Mouse (Mus musculus): ENCODE data around the gene Vmn1r137. TPM values are rescaled to one million over a fixed set of nuclear protein-coding genes. Genes with fewer than 3 reads are reported as not detected.
"Not testable (repeated sequence)": the region's sequence is repeated elsewhere in the genome, so short reads cannot be mapped to it uniquely, and the experiment has no call there.

Vmn1r137 gene
- not detected in 2 replicates for polyA plus RNA-seq (2016; fragmentation: Nextera tagmentation; extraction: Ambion mirVana)

DNA sequence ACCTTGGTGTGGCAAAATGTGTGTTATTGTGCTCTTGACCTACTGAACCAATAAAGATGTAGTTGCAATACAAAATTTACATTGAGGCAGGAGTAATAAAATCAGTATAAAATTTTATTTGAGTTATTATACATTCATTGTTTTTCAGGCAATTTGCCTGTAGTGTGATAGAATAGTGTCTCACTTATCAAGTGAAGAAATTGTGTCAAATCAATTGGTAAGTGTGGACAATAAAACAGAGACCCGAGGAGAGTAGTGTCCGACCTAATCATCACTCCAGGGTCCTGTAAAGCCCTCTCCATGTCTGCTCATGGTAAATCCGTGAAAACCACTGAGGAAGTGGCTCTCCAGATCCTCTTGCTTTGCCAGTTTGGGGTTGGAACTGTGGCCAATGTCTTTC lies at the start of gene Vmn1r137:
Vmn1r137 (plus strand) TSS at position 301 of the 400 bp plus-strand sequence.
- H3K9ac ChIP-seq (replicated peaks); H3K27me3 ChIP-seq; H3K4me2 ChIP-seq (replicated peaks); H3K36me3 ChIP-seq; ATAC-seq (ENCODE audit: low FRiP score, low read depth); H3K4me1 ChIP-seq; H3K4me3 ChIP-seq; H3K27ac ChIP-seq (replicated peaks); H3K9me3 ChIP-seq: not testable (repeated sequence)
- WGBS: no CpG with 5 or more reads among the region's 3 CpGs

DNA sequence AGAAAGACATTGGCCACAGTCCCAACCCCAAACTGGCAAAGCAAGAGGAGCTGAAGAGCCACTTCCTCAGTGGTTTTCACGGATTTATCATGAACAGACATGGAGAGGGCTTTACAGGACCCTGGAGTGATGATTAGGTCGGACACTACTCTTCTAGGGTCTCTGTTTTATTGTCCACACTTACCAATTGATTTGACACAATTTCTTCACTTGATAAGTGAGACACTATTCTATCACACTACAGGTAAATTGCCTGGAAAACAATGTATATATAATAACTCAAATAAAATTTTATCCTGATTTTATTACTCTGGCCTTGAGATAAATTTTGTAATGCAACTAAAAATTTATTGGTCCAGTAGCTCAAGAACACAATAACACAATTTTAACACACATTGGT lies 34.4 kb downstream of the Vmn1r137 start, which contains the start of gene Vmn1r138:
Vmn1r138 (minus strand) TSS at position 101 of the 400 bp plus-strand sequence.
- not testable (repeated sequence) for H3K4me1 ChIP-seq; H3K27ac ChIP-seq (replicated peaks)
- no CpG with 5 or more reads among the region's 2 CpGs for WGBS

More for the DNA sequence above, 34.4 kb downstream of the Vmn1r137 start, which contains the start of gene Vmn1r138:
- not testable (repeated sequence) for ATAC-seq (ENCODE audit: low FRiP score, low read depth); H3K9ac ChIP-seq (replicated peaks); H3K9me3 ChIP-seq; H3K36me3 ChIP-seq; H3K4me3 ChIP-seq; H3K4me2 ChIP-seq (replicated peaks); H3K27me3 ChIP-seq

Other genes with a start within 250 kb of the Vmn1r137 start
- gene Gm4175, start 233.1 kb upstream of the Vmn1r137 start, polyA plus RNA-seq (2016; fragmentation: Nextera tagmentation; extraction: Ambion mirVana): not detected in 2 replicates
- gene Gm4177, start 197.9 kb upstream of the Vmn1r137 start, polyA plus RNA-seq (2016; fragmentation: Nextera tagmentation; extraction: Ambion mirVana): not detected in 2 replicates
- not detected in 2 replicates for gene Vmn1r135, start 162.2 kb upstream of the Vmn1r137 start, polyA plus RNA-seq (2016; fragmentation: Nextera tagmentation; extraction: Ambion mirVana)
- gene Gm5725, start 150.3 kb upstream of the Vmn1r137 start, polyA plus RNA-seq (2016; fragmentation: Nextera tagmentation; extraction: Ambion mirVana): not detected in 2 replicates
- not detected in 2 replicates for gene Gm5891, start 73.3 kb upstream of the Vmn1r137 start, polyA plus RNA-seq (2016; fragmentation: Nextera tagmentation; extraction: Ambion mirVana)
- not detected in 2 replicates for gene Vmn1r138, start 34.3 kb downstream of the Vmn1r137 start, polyA plus RNA-seq (2016; fragmentation: Nextera tagmentation; extraction: Ambion mirVana)
- not detected in 2 replicates for gene Gm6176, start 61.7 kb downstream of the Vmn1r137 start, polyA plus RNA-seq (2016; fragmentation: Nextera tagmentation; extraction: Ambion mirVana)
- gene Vmn1r139, start 74.5 kb downstream of the Vmn1r137 start, polyA plus RNA-seq (2016; fragmentation: Nextera tagmentation; extraction: Ambion mirVana): not detected in 2 replicates
- not detected in 2 replicates for gene Gm16451, start 123.7 kb downstream of the Vmn1r137 start, polyA plus RNA-seq (2016; fragmentation: Nextera tagmentation; extraction: Ambion mirVana)
- not detected in 2 replicates for gene Gm10666, start 140.2 kb downstream of the Vmn1r137 start, polyA plus RNA-seq (2016; fragmentation: Nextera tagmentation; extraction: Ambion mirVana)
- gene Vmn1r142, start 169.4 kb downstream of the Vmn1r137 start, polyA plus RNA-seq (2016; fragmentation: Nextera tagmentation; extraction: Ambion mirVana): not detected in 2 replicates
- gene Vmn1r143, start 194.8 kb downstream of the Vmn1r137 start, polyA plus RNA-seq (2016; fragmentation: Nextera tagmentation; extraction: Ambion mirVana): not detected in 2 replicates
- gene Gm8653, start 206.7 kb downstream of the Vmn1r137 start, polyA plus RNA-seq (2016; fragmentation: Nextera tagmentation; extraction: Ambion mirVana): not detected in 2 replicates
- gene Gm8453, start 234.9 kb downstream of the Vmn1r137 start, polyA plus RNA-seq (2016; fragmentation: Nextera tagmentation; extraction: Ambion mirVana): not detected in 2 replicates

Measured in midbrain, embryonic 12.5 days (tissue).